Mouse (Mus musculus) megakaryocyte, adult 5-6 weeks (primary cell): ENCODE results near the gene Pcyt1b. TPM values are rescaled to one million over a fixed set of nuclear protein-coding genes. Genes with fewer than 3 reads are reported as not detected.
A peak's percentile ranks its signal among the peaks of the same experiment; 100 is the strongest.

Experiments used
- ATAC-seq: 2 replicates; pipeline ENCODE4 v1.8.0; 2016; ENCODE audit warnings: mild to moderate bottlenecking, inconsistent platforms; ENCODE audit not compliant: poor library complexity, severe bottlenecking
- total RNA-seq, 2 experiments: library from RNA; stranded (forward) in 1 of 2; stranded (reverse) in 1 of 2; fragments of 153-499, 151-499 nt in 1 of 2; fragments of 221-1000, 200-1000 nt in 1 of 2; gene quantifications; 2 replicates each; pipeline versions ENCODE4 v1.2.3 to v1.2.4; 2015 to 2017

Pcyt1b gene
- 0.13 and 0.62 TPM in 2 replicates for total RNA-seq (2015)
- total RNA-seq (2017), result 0.37 and 0.51 TPM in 2 replicates

DNA sequence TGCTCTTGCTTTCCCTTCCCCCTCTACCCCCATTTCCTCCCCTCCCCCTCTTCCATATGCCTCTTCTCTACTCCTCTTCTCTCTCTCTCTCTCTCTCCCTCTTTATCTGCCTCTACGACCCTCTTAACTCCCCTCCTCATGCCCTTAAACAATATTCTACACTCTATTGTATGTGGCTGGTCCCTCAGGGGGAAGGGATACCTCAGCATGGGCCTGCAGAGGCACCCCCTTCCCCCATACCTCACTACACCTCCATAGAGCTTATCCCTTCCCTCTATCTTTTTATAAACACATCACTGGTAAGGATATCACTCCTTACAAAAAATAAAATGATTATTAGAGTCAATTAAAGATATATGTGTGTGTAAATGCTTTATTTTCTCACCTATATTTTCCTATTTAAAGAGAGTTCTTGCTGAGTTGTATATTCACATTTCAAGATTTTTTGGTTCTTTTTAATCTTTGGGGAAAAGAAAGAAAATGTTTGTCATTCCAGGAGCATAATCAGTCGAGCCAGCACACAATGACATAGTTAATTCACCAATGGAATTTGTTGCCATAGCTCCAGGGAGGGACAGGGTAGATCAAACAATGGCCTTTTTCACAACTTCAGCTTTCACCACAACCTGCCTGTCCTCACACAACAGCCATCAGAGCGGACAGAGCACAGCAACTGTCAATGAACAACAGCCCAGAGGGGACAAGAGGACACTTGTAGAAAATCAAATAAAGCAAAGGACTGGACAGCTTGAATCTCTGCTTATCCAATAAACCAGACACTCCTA is at the start of gene Pcyt1b:
Gene Pcyt1b (plus strand): TSS at position 646 of the 785 bp plus-strand sequence.
- no peak for ATAC-seq

DNA sequence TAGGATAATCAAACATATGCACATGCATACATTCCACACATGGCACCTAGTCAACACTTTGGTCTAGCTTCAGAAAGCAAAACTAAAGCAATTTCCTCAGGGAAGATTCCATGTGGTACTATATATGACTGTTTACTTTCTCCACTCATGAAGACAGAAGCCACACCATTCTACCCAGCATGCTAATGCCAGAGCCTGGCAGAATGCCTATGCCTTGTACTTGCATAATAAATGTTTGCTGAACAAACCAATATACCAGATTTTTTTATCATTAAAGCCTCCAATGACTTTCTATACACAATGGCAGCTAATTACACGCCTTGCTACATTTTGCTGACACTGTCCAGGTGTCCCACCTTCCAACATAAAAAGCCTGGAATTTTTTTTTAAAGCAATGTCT is 24.4 kb upstream of the Pcyt1b start:
- ATAC-seq, result no peak

DNA sequence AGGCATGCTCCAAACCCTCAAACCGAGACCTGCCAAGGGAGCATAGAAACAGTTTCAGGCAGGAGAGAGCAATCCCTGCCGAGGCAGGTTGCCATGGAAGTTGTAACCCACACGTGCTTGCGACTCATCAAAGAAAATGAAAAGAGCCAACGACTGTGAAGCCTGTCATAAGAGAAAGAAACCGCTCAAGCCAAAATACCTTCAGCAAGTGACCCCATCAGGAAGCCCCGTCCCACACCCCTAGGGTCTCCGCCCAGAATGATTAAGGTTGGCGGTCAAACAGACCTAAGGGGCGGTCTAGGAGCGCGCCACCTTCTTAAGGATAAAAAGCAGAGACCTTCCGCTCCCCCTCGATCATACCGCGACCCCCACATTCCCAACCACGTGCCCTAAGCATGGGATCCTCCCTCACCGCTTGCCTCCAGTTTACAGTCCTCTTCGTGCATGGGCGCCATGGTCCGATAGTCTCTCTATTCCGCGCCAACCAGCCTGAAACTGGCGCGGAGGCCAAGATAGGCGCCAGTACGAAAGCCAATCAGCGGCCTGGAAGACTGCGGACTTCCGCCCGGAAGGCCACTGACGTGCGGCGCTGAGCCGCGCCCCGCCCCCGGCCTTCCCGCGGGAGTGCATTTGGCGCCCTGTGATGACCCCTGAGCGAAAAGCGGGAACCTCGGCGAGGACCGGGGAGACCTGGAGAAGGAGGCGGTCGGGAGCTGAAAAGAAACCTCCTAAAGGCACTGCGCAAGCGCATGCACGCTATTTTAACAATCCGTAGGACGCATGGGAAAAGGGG is 22.8 kb upstream of the Pcyt1b start, which contains the start of gene Pola1:
Gene Pola1 (minus strand): TSS at position 499 of the 793 bp plus-strand sequence.
- peak; percentile 99 for ATAC-seq

DNA sequence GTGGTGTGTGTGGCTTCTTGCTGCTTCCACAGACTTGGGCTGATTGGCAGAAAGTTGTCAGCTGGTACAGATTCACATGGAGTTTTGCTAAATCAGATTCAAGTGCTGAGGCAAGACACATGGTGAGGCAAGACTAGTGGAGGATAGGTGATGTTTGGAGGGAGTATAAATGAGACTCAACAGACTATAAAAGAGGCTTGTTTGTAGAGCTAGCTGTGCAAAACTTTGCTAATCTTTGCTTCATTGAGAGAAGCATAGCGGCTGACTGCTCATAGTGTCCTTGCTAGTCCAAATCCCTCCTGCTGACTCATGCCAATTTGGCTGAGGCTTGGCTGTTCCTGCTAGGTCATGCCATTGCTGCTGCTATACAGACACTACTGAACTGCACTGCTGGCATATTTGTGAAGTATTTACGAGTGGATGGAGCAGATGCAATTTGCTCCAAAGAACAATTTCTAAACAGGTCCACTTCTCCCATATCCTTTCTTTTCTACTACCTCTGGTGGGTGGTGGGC is 19.7 kb upstream of the Pcyt1b start:
- no peak for ATAC-seq

DNA sequence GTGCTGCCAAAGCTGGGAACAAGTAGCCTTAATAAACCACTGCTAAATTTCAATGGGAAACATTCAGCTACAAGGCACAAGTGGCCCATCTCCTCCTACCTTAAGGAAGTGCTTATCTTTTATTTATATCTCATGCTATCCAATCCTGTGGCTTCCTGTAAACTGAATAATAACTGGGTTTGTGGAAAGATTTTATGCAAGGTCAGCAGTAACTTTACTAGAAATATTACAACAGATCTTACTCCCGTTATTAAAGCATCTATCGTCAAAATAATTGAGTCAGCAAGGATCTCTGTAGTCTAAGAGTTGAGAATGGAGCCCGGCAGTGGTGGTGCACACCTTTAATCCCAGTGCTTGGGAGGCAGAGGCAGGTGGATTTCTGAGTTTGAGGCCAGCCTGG is 11.1 kb upstream of the Pcyt1b start:
- ATAC-seq, result no peak

DNA sequence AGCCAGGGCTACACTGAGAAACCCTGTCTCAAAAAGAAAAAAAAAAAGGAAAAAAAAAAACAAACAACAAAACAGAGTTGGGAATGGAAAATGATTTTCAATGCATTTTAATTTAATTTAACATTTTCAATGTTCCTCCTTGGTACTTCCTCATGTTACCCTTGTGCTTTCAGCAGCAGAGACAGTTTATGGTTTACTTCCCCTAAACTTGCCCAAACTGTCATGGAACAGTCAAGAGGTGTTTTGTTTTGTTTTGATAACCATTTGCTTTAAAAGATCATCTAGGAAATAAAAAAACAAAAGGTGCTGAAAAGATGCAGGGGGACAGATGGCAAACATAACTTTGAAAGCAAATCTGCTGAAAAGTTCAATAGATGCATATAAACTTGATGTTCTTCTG is 10.6 kb upstream of the Pcyt1b start:
- ATAC-seq, result no peak

DNA sequence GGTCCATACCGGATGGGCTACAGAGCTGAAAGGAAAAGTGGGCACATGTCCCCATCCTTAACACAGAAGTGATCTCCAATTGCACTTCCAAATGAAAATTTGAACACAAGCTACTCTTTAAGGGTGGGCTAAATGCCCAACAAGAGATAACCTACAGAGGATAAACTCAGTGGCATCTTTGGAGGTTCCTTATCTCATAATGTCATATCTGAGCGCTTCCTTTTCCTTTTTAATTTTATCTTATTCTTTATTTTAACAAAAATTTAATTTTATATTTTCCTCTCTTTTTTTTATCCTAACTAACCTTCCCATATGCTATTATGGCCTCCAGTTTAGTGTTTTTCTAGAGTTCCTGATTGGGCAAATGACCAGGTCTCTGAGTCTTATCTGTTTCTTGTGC is 3.9 kb upstream of the Pcyt1b start:
- ATAC-seq, result no peak

DNA sequence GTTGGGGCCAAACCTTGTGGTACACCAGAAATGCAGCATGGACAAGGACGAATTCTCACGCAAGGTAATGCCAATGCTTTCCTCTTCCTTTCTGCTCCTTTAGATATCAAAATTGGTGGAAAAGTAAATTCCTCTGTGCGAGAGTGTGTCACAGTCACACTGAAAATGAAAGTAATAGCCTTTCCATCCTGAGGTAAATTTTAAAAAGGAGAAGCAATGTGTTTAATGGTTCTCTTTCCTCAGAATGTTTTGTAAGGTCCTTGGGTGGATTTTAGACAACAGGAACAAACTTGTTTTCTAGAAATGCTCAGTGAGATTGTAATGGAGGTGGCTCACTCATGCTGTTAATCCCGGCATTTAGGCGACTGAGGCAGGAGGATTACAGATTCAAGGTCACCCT is 490 bp downstream of the Pcyt1b start:
- peak; percentile 77 for ATAC-seq

DNA sequence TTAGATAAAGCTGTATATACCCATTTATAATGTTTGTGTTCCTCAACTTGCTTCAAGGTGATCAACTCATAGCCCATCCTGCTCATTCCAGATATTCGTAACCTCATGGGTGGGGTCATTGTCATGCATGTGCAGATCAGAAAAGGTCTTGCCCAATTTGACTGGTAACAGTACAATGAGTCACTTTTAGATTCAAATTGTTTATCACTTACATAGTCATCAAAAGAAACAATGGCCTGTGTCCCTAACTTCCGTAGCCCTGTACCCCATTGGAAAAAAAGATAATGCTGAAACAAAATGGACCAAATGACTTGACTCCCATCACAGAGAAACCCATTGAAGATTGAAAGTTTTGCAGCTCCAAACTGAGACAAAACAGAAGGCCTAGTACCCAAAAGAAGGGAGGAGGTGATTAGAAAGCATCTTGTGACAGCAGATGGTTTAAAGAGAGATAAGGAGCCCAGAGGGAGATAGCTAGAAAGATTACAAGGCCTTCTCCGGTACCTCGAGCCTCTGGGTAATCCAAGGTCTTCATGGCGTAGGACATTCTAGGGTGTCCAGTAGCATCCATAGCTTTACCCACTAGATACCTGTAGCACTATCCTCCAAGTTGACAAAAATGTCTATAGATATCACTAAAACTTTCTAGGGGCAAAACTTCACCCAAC is 9.4 kb downstream of the Pcyt1b start:
- ATAC-seq, result no peak

DNA sequence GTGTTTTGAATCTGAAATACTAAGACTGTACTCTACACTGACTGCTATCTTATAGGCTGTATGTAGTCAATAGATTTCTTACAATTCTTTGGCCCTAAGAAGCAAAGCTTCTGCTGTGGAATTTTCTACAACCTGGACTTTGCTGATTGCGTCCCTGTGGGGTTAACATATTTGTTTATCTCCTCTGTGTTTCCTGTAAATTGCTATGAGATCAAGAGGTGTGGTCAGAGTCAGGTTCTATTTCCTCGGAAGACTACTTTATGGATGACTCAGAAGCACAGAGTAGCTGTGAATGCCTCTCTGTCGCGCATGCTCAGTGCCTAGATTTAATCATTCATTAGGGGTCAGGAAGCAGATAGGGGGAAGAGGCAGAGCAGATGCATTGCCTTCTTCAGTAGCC is 10.1 kb downstream of the Pcyt1b start:
- no peak for ATAC-seq

DNA sequence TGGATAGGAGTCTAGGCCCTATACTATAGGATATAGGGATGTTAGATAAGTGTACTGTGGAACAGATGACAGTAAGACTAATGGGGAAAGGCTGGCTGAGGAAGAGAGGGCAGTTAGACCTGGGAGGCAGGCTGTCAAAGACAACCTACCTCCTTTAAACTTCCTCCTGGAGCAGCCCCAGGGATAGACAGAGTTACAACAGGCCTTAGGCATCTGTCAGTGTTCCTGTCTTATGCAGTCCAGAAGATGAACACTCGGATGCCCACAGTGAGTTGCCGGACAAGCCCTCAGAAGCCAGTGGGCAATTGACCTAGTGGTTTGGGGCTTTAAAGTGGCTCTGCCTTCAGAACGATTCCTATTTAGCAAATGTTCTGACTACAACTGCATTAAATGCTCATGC is 19.8 kb downstream of the Pcyt1b start:
- ATAC-seq, result 0 out of 2 replicates have a peak, but pooled peaks have one; percentile 8

DNA sequence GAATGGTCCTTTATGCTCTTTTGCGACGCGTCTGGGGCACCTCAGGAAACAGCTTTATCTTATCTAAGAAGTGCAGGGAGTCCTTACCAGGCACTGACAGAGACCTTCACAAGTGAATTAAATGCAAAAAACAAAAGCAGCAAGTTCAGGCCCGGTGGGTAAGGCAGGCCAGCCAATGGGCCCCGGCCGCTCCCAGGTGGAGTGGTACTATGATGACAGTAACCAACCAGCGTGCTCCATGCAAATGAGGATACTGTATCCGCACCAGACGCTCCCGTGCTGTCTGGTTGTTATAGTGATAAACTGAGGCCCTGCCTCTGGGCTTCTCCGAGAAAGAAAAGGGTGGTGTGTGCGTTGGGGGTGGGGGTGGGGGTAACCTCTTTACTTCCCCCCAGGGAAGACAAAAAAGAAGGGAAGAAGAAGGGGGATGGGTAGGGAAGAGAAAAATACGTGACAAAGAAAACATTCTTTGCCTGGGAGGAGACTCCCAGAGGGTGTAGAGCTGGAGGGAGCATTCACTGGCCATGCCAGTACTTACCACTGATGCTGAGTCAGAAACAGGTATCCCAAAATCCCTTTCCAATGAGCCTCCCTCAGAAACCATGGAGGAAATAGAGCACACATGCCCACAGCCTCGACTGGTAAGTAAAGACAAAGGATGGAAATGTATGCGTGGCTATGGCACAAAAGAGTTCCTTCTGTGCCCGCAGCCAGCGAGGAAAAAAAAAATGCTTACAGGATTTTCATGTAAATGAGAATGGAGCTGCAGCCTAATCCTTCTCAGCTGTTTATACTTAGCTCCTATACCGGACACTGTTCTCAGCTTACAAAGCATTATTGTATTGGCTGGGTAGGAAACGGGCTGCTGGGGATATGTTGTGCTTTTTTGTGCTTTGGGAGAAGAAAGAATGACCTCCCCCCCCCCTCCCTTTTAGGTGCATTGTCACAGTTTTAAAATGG is 20.5 kb downstream of the Pcyt1b start:
- ATAC-seq, result peak; percentile 99

DNA sequence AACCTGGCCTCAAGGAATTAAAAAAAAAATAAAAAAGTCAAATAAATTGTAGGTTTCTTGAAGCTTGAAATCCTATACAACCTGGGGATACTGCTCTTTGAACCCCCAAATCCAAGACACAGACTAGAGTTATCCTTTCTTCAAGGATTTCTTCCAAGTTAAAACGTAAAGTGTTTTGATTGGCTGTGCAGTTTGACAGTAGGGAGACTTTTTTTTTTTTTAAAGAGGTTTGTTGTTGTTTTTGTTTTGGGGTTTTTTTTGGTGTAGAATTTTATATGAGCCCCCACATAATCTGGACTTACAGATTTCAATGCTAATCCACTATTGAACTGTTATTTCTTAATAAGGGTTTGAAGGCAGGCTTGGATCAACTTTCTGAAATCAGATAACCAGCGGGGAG is 21.6 kb downstream of the Pcyt1b start:
- ATAC-seq, result no peak

DNA sequence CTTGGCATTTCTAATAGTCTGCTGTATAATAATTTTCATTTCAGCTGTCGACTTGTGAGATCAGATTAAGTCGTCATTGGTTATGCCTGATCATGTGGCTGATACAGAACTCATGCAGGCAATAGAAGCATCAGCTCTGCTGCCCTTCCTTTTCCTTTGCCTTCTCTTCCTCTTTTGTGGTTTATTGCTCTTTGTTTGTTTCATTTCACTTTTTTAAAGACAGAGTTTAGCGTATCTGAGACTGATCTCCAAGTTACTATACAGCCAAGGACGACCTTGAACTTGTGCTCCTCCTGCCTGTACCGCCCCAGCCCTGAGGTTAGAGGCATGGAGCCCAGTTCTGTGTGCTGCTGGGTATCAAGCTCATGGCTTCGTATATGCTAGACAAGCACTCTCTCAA is 34.6 kb downstream of the Pcyt1b start:
- ATAC-seq, result peak; percentile 93

DNA sequence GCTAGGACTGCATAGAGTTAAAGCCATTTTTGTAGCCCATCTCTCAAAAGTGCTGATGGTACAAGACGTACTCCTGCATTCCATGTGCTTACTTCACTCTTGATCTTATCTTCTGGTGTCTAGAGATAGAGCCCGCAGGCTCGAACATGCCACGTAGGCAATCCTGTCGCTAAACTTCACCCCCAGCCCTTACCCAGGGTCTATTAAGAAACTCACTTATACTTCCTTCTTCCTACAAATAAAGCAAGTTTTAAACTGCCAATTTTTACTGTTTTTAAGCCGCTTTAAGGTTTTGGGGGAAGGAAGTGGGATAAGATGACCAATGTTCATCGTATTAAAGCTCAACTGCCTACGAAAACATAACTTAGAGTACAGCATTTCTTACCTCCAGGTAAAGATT is 36.0 kb downstream of the Pcyt1b start:
- ATAC-seq, result no peak

DNA sequence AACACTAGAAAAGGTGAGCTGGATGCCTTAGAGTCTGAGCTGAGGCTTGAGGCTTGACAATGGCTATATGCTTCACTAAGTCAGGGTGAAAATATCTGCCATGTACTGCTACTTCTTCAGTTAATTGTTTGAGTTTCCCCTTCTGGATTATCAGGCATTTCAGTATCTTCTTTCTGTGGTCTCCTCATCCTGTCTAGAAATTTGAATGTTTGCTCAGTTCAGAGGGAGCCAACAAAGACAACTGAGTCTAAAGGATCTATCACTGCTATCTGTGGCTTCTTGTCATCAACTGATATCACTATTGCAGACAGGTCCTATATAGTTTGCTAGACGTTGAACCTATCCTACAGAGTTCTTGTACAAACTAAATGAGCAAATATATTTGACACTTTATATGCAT is 42.9 kb downstream of the Pcyt1b start:
- no peak for ATAC-seq

DNA sequence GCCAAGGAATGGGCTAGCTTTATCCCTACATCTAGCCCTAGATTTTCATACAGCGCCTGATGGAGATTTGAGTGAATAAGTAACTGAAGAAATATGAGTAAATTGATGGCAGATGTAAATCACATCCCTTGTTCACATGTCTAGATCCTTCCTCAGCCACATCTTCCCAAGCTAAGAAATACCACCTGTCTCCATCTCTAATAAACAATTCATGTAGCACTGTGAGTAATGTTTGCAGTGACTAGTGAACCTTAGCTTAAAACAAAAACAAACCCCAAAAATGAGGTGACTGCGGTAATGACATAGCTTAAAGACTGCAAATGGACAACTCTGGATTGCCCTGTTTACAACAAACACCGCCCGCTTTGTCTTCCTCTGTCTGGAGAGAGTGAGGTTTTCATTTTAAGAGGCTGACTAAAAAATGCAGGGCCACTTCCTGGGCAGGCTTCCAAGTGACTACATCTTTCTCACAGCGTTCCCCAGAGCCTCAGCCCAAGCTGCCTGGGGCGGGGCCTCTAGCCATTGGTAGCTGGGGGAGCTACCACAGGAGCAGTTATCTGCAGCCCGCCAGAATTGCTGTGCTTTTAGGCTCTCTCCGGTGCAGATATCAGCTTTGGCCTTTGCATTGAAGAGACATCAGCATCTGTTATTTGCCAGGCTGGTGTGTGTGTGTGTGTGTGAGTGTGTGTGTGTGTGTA is 46.0 kb downstream of the Pcyt1b start:
- ATAC-seq, result peak; percentile 79

DNA sequence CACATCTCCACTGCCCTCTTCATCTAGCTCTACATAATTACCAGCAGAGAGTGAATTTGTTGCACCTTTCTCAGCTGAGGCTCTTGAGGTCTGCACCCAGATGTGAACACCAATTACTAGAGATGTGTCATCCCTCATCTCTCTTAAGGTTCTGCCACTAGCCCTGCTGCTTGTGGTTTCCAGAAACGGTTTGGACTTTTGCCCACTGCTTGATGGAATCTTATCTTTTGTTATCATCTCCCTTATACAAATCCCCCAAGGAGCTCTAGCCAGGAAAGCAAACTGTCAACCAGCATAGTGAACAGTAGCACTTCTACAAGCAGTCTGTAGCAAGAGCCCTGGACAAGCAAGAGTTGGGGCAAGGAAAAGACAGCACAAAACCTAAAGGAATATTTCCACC is 57.9 kb downstream of the Pcyt1b start:
- no peak for ATAC-seq

DNA sequence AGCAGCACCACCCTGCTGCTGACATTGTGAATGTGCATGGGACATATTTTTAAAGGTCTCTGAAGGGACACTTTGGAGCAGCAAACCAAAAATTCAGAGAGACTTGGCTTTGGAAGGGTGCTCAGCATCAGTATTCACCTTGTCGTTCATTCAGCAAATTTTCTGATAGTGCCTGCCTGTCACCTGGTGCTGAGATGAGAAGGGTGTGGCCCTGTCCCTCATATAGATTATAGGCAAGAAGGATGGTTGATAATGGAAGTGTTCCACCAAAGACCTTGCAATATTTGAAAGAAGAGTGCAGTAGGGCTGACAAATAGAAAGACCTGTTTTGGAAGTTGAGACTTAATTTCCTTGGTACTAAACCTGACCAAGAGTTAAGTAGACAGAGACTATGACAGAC is 74.9 kb downstream of the Pcyt1b start:
- no peak for ATAC-seq

DNA sequence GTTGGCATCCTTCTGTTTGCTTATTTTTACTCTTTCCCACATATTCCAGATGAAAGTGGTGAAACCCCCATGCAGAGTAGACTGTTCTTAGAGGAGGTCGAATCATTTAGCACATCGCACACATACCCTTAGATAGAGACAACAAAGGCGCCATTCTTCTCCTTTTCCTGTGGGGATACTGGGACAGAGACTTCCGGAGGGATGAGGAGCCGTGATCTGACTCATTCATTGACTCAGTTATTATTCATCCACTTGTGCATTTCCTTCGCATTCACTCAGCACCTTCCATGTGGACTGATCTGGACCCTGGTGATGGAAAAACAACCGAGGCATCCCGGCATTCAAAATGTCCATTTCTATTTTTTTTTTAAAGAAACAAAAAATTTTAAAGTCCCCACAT is 76.2 kb downstream of the Pcyt1b start:
- ATAC-seq, result no peak
